Mouse (Mus musculus): Measurements from ENCODE around the gene Akap2.
"Not testable (repeated sequence)": the region's sequence is repeated elsewhere in the genome, so short reads cannot be mapped to it uniquely, and the experiment has no call there.

Akap2 gene

DNA sequence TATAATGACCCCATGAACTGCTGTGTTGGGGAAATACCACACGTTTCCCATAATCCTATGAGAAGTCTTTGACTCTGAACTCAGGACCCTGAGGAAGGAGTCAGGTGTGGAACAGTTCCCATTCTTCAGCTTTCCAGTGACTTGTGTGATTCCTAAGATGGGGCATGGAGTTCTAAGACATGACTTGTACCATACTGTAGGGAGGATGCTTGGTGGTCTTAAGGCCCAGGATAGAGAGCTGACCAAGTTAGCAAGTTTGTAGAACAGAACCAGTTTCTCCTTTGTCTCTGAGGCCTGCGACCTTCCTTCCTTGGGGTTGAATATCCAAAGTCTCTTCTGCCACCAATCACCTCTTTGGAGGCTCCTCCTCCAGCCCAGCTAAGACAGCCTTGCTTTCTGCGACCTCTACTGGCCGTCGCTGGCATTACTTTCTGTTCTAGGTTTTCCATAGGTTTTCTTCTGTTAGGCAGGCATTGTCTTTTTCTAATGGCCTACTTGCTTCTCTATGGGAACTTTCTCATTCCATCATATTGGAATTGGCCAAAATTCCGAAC is 162.4 kb downstream of the Akap2 start:
- peak; percentile 92 for DNase-seq

DNA sequence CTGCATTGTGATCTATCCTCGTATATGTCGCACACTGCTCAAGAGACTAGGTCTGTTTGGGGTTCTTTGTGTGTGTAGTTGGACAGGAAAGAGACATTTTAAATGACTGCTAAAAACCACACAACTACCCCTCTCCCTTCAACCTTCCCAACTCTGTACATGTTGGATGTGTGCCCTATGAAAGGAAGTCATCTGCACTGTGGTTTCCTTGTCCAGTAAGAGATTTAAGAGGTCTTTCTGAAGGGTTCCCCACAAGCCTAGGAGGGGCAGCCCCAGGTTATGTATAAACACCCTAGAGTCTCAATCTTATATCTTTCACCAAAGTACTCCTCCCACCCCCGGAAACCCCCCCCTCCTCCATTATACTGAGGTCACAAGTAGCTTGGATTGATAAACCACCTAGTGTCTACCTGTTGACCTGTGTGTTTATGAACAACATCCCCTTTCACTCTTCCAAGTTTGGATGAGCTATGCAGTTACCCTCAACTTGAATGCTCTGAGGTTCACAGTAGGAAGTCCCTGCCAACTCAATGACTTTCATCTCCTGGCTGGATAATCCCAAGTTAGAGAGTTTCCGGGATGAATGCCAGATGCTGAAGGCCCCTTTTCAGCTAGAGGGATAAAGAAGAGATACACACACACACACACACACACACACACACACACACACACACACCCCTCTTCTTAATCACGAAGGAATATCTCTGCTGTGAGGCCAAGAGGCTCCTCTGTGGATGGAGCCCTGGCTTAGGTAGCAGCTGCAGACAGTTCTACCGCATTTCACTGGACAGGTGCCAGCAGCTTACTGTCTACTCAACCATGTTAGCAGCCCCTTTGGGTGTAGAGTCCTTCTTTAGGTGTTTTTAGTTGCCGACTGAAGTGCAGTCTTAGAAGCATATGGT is 166.3 kb downstream of the Akap2 start:
- peak; percentile 50 to 66 for DNase-seq

DNA sequence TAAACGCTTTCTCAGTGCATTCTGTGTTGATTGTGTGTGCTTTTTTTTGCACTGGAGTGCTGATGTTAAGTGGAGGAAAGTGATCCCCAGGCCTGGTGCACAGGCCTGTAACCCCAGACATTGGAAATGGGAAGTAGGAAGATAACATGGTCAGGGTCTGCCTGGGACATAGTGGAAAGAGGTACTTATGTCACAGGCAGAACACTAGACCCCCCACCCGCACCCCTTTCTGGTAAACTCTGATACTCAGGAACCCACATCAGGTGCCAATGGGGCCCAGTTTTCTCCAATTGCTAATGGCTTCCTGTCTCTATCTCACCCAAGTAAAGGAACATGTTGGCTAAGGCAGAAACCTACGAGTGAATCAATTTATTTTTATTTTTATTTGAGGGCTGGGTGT is 167.1 kb downstream of the Akap2 start:
- no peak for DNase-seq

DNA sequence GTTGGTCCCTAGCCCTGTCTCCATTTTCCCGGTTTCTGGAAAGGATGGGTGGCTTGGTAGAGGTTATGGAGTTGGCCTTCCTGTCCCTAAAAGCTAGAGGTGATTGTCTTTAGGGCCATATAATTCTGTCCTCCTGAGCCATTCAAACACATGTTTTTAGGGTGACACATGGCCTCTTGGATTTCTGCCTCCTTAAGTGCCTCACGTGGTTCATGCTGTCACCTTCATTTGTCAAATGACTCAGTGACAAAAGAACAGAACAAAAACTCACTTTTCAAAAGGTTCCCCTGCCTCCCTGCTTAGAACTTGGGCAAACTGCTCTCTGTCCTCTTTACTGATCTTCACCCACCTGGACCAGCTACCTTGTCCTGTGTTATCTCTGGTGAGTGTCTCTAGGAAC is 167.7 kb downstream of the Akap2 start:
- DNase-seq, result no peak

DNA sequence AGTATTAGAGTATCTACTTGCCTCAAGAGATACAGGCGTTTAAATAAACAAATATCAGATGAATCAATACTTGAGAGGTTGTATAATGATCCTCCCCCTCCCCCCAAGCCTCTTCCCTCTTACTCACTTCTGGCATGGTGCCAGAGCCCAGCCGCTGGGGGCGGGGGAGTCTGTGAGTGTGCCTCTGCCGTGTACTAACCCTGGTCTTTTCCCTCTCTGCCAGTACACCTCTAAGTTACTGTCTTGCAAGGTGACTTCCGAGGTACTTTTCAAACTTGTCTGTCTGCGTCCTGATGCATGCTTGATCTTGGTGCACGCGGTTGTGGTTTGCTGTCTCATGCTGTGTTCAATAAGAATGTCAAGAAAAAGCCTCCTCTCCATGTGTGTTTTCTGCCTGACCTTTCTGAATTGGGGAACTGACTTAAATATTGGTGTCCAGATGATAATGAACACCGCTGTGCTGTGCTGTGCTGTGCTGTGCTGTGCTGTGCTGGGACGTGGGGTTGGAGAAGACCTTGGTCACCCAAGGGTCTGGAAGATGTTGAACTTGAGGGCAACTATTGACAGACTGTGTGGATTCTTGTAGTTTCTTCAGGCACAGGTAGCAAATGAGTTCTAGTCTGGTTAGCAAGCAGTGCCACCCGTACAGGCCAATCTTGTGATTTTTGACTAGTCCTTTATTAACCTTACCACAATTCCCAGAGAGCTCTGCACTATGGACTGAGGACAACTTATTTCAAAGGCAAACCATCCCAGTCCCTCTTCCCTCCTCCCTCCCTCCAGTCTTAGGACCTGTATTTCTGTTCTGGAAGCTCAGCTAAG is 168.8 kb downstream of the Akap2 start:
- DNase-seq, result peak; percentile 53 to 63

DNA sequence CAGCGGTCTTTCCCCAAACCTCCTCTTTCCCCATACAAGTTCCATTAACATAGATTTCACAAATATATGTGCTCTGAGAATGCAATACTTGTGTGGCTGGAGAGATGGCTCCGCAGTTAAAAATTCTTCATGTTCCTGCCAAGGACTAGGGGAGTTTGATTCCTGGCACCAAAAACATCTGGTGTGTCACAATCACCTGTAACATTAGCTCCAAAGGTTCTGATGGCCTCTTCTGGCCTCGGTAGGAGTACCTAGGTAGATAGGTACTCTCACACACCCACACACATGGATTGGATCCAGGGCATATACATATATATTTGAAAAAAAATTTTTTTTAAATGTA is 169.4 kb downstream of the Akap2 start:
- no peak for DNase-seq

DNA sequence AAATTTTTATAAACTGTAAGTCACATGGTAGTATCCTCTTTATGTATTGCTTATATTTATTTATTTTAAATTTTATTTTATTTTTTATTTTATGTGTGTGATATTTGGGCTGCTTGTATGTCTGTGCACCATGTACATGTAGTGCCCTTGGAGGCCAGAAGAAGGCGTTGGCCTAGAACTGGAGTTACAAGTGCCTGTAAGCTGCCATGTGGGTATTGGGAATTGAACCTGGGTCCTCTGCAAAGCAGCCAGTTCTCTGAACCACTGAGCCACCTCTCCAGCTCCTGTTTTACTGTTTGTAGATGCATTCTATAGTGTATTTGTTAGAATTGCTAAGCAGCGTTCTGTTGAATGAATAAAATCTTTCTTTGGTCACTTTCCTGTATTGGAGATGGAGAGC is 170.8 kb downstream of the Akap2 start:
- no peak for DNase-seq

DNA sequence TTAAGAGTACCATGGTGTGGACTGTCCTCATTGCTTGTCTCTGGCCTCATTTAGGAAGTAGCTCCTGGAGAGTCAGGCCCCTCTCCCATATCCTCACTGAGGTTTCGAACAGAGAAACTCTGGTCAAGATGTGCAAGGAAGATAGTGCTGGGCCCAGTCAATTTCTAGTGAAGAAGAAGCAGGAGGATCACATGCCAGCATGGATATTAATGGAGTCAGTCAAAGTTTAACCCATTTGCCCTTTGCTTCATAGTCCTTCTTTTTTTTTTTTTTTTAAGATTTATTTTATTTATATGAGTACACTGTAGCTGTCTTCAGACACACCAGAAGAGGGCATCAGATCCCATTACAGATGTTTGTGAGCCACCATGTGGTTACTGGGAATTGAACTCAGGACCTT is 171.5 kb downstream of the Akap2 start:
- not testable (repeated sequence) for DNase-seq

DNA sequence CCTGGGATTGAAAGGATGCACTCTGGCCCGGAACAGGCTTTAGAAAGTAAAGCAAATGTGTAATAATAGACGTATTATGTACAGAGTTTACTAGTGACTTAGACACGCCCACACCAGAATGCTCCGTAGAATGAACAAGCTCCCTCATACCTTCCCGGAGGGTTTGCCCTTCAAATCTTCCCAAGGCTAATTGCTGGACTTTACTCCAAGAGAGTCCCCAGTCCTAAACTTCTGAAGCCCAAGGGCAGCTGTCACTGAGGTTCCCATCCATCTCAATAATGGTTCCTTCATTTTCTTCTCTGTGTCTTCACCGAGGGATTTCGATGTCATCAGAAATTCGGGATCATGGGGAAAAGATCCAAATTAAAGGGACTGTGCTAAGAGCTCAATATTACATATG is 172.3 kb downstream of the Akap2 start:
- no peak for DNase-seq

DNA sequence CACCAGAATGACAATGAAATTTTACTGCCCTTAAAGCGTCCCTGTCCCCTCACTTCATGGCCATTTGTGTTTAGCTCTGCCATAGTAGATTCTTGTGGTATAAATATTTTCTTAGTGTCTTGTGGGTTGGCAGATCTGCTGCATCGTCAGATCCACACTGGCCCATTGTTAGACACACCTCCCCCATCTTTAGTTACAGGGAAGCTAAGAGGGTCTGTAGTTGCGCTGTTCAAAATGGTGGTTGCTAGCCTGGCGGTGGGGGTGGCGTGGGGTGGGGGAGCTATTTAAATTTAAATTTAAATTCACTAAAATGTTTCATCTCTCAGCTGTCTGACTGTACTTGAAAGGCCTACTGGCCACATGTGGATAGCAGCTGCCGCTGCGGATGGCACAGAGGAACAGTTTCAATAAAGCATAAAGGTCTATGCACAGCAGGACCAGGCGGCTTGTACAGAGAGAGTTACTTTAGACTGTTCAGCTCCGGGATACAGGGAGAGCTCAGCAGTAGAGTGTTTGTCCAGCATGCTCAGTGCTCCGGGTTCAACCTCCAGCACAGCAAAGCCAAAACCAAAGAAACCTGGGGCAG is 174.6 kb downstream of the Akap2 start:
- DNase-seq, result no peak

DNA sequence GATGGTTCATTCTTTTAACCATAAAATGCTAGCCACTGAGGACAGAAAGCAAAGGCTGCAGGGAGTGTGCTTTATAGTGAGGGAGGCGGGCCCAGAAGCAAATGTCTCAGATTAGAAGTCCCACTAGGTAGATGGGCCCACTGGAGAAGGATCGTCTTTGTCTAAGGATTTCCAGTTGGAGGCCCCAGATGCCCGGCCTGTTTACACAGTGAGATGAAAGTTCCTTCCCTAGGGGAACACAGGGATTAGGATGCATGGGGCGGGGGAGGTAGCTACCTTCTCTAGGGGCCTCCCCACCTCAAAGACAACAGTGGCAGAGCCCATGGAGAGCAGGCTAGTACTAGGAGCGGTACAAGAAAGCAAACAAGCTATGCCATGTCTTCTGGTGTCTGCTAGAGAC is 177.7 kb downstream of the Akap2 start:
- DNase-seq, result no peak

DNA sequence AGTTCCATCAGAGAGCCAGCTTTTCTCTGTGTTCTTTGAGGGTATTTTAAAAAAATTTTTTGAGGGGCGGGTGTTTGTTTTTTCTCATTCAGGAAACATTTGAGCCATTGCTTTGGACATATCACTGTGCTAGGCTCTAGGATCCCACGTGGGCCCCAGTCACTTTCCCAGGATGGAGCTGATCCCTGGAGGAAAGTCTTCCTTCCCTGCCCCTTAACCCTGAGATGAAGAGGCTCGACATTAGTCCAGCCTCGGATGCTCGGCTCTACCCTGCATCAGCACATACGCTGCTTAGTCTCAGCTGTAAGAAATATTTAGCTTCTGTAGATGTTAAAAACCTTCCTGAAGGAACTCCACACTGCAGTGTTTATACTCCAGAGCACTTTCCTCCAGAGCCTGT is 178.4 kb downstream of the Akap2 start:
- DNase-seq, result no peak

DNA sequence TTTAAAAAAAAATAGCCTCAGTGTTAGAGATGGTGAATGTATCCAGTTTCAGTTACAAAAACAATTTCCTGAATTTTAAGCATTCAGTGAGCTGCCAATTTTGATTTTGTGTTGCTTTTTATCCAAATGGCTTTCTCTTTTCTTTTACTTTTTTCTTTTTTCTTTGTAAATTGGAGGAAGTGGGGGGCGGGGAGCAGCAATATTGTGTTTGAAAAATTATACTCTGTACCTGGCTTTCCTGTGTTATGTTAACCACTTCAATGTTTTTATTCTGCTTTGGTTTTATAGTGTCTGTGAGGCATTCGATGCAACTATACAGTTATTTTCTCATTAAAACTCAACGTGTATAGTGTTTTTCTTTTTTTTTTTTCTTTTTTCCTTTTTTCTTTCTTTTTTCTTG is 179.2 kb downstream of the Akap2 start:
- DNase-seq, result no peak

DNA sequence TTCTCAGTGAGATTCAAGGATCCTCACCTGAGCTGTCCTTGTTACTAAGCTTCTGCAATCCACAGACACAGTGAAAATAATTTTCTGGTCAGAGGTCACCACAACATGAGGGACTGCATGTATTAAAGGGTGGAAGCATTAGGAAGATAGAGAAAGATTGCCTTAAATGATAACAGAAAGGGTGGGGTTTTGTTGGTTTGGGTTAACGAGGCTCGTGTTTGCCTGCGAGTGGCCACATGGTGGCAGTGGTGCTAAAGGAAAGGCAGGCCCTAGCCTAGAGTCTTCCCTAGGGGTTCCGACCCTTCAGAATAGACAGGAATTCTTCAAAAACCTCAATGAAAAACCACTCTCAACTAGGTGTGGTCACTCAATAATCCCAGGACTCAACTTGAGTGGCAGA is 183.8 kb downstream of the Akap2 start:
- peak; percentile 78 to 81 for DNase-seq

DNA sequence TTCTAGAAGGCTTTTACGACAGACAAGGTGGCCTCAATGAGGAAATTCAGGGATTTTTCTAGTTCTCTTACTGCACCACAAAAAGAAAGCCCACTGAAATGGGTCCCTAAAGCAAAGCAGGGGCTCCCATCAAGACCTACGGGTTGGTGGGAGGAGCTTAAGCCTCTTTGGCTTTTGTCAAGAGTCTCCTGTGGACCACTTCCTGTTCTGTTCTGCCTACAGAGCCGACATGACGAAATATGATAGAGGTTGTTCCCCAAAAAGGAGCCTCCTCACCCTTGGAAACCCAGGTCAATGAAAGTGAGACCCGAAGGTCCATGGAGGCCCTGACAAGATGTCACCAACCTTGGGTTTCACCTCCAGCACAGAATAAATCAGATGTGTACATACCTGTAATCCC is 185.2 kb downstream of the Akap2 start:
- no peak for DNase-seq

DNA sequence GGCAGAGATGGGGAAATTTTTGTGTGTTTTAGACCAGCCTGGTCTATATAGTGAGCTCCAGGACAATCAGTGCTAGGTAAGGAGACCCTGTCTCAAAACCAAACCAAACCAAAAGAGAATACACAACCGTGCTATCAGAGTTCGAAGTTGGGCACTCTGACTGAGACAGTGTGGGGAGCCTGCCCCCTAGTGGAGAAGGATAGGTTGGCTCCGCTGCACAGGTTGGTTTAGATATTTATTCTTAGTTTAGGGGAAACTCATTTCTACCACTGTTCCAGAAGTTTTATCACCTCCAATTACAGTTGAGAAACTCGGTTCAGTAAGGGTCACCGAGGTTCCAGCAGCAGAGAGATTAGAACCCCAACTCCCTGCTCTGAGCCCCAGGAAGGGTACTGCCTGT is 186.8 kb downstream of the Akap2 start:
- DNase-seq, result peak; percentile 81 to 85

DNA sequence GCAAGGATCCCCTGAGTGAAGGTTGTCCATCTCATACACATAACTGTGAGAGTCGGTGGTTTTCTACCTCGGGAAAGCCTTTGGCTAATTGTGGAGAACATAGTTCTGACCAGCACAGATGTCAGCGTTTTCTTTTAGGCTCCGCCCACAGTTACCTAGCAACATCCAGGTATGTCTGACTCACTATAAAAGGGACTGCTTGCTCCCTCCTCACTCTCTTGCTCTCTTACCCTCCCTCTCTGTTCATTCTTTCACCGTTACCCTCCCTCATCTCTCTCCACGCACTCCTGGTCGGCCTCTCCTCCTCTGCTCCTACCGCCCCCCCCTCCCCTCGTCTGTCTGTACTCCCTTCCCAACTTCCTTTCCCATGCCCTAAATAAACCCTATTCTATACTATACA is 187.2 kb downstream of the Akap2 start:
- DNase-seq, result peak; percentile 24 to 56

DNA sequence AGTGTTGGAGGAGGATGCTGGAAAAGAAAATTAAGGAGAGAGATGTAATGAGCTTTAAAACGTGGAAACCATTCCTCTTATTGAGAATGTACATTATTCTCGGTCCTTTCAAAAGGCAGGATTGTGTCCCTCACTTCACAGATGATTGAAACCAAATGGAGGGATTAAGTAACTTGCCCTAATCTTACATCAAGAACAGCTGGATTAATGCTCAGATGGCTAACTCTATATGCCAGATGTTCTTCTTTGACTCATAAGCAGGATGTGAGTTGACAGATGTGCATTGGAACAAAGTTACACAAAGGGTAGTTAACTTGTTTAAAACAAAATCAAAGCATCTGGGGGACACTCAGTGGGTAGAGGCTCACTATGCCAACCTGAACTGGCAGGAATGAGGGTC is 189.3 kb downstream of the Akap2 start:
- no peak for DNase-seq

DNA sequence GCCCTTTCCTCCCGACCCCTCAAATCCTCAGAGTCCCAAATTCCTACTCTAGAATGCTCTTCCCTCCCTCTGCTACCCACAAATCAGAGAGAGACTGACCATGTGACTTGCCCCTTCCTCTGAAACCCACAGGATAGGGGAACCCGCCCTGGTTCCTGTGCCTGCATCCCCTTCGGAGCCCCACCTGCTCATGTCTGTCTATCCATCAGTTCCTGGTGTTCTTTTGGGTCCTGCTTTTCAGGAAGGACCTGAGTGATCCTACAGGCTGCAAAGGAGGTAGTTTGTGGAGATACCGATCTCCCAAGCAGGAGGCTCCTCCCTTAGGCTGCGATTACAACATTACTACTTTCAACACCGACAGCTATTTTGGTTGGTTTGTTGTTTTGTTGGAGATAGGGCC is 191.4 kb downstream of the Akap2 start:
- DNase-seq, result no peak

DNA sequence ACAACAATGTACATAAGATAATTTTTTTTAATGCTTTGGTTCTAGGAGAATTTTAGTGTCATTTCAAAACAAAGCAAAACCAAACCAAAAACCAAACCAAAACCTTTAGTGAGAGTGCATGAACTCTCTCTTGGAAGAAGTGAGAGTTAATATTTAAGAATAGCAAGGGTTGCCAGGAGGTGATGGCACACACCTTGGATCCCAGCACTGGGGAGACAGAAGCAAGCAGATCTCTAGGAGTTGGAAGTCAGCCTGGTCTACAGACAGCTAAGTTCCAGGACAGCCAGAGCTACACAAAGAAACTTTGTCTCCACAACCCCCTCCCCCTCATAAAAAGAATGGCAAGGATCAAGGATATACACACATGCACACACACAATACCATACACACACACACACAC is 195.6 kb downstream of the Akap2 start:
- no peak for DNase-seq

DNA sequence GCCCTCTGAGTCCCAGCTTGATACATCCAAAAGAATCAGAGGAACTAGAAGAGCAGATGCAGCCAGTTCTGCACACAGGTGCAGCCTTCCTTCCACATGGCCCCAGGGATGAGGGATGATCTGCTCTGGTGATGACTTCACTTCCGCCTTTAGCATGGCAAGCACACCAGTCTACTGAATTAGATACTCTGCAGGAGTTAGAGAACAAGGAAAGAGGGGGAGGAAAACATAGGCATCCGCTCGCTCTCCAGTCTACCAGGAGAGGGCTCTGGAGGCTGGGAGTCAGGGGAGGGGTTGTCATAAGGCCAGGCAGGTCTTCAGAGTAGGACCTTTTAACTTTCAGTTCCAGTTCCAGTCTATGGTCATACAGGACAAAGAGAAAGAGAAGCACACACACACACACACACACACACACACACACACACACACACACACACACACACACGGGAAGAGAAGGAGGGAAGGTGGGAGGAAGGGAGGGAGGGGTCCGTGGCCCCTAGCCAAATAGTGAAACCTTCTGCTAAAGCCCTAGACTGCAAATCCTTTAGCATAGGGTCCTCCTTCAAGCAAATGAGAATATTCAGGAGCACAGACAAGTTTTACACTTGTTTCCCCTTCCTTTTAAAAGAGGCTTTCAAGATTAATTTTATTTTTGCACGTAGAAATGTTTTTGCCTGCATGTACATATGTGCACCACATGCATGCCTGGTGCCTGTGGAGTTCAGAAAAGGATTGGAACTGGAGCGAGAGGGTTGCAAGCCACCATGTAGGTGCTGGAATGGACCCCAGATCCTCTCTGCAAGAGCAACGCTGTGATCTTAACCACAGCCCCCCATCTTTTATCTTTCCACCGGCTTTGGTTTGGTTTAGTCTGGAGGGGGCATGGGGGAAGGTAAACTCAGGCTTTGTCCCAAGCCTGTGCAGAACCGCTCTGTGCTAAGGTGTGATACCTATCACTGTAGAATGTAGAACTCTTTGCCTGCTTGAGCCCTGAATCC is 197.0 kb downstream of the Akap2 start:
- DNase-seq, result peak; percentile 27 to 47

Measured in kidney, postnatal 4 days (tissue).